Mouse (Mus musculus) neural tube, postnatal 0 days (tissue): ENCODE data around the gene Gm5592. TPM values are rescaled to one million over a fixed set of nuclear protein-coding genes. Genes with fewer than 3 reads are reported as not detected.

ENCODE experiments used
- polyA plus RNA-seq: library from polyadenylated mRNA; unstranded; fragments of >200 nt; fragmentation: Nextera tagmentation; extraction: Ambion mirVana; gene quantifications from 2 replicates; pipeline ENCODE4 v1.2.1, GENCODE M21; 2015

The Gm5592 gene
- not detected in 2 replicates for polyA plus RNA-seq

GRCm38 (mm10) chr7:41153541-41153940 is at the start of gene Gm5592:
Gene Gm5592, plus strand, starts transcription at chr7:41153841.

Other genes with a start within 250 kb of the Gm5592 start
- not detected in 2 replicates for gene 4930433I11Rik, start 166.3 kb upstream of the Gm5592 start, polyA plus RNA-seq
- gene Gm4884, start 121.1 kb upstream of the Gm5592 start, polyA plus RNA-seq: not detected in 2 replicates
- gene AI987944, start 239.5 kb downstream of the Gm5592 start, polyA plus RNA-seq: 10.2 and 10.4 TPM in 2 replicates